Mouse (Mus musculus) CH12.LX (cell line): ENCODE results near the gene Uox.

ENCODE experiments used
- BHLHE40 ChIP-seq: IDR thresholded peaks from 2 replicates; pipeline ENCODE4 v1.6.1; 2011; ENCODE audit warnings: mild to moderate bottlenecking, low read depth, low read length, improper control_type of control experiment
- CTCF ChIP-seq, 2 experiments: IDR thresholded peaks in 1 of 2; conservative IDR thresholded peaks in 1 of 2; 2 replicates each; pipeline ENCODE4 v1.5.1; 2011 to 2012; ENCODE audit warnings: low read depth in 2 of 2, low read length in 2 of 2, improper control_type of control experiment in 1 of 2, inconsistent platforms in 1 of 2, mild to moderate bottlenecking in 1 of 2, moderate library complexity in 1 of 2
- EP300 ChIP-seq: IDR thresholded peaks from 2 replicates; pipeline ENCODE4 v1.6.1; 2011; ENCODE audit warnings: low read length, improper control_type of control experiment
- ETS1 ChIP-seq: conservative IDR thresholded peaks from 2 replicates; pipeline ENCODE4 v1.6.1; 2012; ENCODE audit warnings: low read depth, mild to moderate bottlenecking, inconsistent platforms, low read length, improper control_type of control experiment, moderate library complexity
- MAX ChIP-seq: IDR thresholded peaks from 2 replicates; pipeline ENCODE4 v1.6.1; 2011; ENCODE audit warnings: low read length, improper control_type of control experiment
- POLR2A ChIP-seq: IDR thresholded peaks from 2 replicates; pipeline ENCODE4 v1.6.1; 2011; ENCODE audit warnings: low read depth, mild to moderate bottlenecking, improper control_type of control experiment, low read length

DNA sequence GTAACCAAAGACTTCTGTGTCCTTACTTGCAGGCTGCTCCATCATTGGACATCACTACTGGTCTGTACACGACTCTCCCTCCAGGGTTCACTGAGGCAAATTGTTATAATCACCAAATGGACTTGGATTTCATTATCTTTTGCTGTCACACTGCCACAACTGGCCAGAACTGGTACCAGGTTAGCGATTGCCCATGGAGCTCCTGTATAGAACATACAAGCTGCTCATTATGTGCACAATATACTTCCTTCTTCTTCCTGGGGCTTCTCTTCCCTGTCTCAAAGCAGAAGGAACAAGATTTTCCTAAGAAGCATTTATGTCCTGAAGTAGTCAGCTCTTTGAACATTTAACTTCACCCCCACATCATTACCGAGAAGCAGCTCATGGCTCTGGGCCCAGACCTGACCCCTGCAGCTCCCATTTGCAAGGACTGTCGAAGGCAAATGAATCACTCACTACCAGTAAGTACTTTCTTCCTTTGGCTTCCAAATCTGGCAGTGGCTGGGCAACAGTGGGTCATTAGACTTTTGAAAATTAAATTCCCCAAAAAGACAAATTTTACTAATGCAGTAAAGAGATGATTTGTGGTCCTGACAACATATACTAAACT is 71.7 kb downstream of the Uox start:
- TF ChIP-seq ETS1, result no peak
- TF ChIP-seq POLR2A, result no peak
- no peak for TF ChIP-seq BHLHE40
- no peak for TF ChIP-seq CTCF (conservative IDR thresholded peaks at IDR 0.05 in 1 of 2, IDR thresholded peaks at IDR 0.05 in 1 of 2; ENCODE audit: low read depth in 2 of 2, low read length in 2 of 2)
- no peak for TF ChIP-seq EP300
- no peak for TF ChIP-seq MAX
